Mouse (Mus musculus) A20 (cell line): Measurements from ENCODE around the gene Tet3.
A peak's percentile ranks its signal among the peaks of the same experiment; 100 is the strongest.

Experiments used
- DNase-seq: peaks from one replicate; pipeline ENCODE4 v3.0.0-alpha.2; 2011; ENCODE audit warnings: low read depth, low spot score

Tet3 gene

GRCm38 (mm10) chr6:83478628-83479027 is 19.7 kb upstream of the Tet3 start:
- no peak for DNase-seq

GRCm38 (mm10) chr6:83478217-83478616 is 19.3 kb upstream of the Tet3 start:
- DNase-seq, result peak; percentile 70

DNA sequence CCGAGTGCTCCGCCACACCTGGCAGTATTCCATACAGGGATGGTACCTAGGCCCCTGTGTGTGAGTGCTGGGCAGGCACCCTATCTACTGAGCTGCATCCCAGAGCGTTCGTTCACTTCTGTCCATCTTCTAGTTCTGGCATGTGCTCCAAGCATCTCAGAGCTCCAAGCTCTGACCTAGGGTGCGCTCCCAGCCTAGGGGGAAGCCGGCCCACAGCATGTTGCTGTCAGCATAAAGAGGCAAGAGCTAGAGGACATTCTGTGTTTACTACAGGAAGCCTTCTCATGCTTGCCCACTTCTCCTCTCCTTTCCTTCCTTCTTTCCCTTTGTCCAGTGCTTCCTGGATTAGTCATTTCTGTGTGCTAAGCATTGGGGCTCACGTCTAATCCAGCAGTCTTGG is 16.5 kb upstream of the Tet3 start:
- DNase-seq, result no peak

DNA sequence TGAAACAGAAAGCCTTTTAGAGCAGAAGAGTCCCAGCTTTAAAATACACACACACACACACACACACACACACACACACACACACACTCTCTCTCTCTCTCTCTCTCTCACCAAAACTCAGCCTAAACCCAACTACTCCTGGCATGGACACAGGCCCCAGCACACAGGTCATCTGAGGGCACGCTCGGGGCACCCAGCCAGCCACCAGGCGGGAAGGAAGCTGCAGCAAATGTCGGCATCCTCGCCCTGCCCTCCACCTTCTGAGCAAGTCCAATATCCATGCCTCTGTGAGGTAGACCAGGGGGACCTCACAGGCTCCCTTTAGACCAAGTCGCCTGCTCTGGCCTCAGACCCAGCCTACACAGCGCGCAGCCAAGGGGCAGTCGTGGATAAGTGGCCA is 14.4 kb upstream of the Tet3 start:
- DNase-seq, result no peak

DNA sequence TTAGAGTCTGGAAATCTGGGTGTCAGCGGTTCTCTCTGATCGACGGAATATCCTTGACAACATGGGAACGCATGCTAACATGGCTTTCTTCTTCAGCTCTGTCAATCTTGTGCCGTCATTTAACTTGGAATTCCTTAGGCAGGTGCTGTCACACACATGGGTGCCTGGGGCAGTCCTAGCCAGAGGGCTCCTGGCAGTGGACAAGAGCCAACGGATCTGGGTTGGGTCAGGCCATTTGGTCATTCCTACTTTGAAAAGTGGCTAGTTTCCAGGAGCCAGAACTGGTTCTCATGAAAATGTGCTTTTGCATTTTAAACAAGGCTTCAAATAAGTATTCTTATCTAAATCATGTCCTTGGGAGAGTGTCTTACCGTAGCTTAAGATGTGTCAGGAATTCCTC is 12.9 kb upstream of the Tet3 start:
- DNase-seq, result no peak

DNA sequence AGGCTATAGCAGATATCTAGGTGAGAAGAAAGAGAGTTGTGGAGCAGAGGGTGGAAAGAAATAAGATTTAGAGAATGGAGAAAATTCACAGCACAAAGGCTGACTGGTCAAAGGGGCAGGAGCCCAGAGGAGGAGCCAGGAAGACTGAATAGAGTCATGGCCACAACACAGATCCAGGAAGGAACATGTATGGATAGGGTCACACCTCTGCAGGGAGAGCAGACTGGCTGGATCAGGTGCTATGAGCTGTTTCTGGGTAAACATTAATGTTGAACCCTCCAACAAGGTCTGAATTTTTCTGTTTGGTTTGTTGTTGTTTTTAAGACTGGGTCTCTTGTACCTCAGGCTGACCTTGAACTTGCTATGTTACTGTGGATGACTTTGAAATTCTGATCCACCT is 5.1 kb upstream of the Tet3 start:
- DNase-seq, result no peak

DNA sequence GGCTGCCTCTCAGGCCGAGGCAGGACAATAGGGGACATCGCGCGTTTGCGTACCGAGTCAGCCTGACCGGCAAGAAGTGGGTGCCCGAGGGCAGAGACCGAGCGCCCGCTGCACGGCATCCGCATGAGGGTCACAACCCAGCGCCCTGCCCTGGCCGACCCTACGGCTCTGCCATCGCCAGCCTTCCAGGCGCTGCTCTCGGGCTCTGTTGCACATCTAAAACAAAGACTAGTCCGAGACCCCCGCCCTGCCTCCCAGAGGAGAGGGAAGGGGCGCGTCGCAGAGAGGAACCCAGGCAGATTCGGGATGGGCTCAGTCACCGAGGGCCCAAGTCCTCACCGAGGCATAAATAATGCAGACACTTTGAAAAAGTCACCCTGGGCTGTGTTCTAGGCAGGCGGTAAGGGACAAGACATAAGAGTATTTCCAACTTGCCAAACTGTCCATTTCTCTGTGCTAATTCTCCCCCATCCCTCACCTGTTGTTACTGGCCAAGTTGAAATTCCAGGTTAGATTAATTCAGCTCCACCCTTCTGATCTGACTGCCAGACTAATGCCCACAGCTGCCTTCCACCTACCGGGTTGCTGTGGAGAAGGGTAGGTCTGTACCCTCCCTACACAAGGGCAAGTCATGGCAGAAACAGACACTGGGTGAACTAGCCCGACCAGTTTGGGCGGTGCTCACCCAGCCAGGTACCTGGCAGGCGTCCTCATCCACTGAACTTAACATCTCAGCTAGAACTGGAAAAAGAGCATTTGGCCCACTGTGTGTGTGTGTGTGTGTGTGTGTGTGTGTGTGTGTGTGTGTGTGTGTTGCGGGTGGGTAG is 1.7 kb downstream of the Tet3 start:
- DNase-seq, result no peak

DNA sequence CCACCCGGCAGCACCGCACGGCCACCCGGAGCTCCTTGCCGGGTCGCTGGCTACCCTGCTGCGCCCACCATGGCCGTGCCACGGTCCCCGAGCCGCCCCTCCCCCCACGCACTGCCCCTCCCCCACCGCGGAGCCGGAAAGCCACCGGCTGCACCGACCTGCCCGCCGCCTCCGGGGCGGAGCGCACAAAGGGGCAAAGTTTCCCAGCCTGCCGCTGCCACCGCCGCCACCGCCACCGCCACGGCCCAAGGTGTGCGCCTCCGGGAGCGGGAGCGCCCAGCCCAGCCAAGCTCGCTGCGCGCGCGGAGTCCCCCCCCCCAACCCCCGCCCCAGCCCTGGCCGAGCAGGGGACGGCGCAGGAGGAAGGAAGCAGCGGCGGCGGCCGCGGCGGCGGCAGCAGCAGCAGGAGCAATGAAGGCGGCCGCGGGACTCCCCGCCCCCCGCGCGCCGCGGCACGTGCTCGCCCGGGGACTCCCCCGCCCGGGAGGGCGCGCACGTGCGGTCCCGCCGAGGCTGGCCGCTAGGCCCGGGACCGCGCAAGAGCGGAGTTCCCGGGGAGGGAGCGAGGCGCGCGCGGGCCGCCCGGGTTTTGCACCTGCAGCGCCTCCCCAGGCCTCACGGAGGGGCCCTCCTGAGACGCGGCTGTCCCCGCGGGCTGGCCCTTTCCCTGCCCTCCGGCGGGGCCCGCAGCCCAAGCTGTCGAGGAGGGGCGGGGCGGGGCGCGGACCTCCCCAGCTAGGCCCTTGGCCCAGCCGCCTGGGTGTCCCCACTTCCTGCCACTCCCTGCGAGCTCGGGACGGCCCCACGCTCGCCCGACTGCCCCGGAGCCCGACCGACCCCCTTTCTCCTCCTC is 2.5 kb downstream of the Tet3 start:
- peak; percentile 84 for DNase-seq

DNA sequence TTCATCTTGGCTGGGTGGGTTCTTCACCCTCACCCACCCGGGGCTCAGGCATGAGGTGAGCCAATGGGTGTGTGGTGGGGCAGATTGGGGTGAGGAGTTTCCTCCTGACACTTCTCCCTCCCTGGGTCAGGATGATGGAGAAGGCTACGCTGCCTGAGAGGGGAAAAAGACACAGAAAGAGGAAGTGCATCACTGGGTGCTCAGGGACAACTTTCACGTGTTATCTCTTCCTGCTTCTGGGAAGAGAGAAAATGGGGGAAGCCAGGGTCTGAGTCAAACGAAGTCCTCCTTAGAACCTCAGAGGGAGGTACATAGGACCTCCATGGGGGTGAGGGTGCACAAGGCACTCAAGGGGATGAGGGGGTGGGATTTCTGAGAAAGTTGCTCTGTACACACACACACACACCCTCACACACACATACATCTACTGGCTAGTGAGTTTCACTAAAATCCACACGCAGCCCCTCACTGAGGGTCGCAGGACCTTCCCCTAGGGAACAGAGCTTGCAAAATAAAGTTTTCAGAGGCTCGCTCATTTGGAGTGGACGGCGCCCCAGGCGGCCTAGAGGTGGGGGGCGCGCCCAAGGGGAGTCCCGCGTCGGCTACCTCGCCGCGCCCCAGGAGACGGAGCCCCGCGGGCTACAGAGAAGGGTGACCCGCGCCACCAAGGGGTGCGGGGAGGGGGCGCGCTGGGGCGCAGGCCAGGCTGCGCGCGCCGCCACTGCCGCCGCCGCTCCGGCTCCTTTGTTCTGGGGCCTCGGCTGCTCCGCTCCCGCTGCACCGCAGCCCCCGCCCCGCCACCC is 3.4 kb downstream of the Tet3 start:
- peak; percentile 48 for DNase-seq

DNA sequence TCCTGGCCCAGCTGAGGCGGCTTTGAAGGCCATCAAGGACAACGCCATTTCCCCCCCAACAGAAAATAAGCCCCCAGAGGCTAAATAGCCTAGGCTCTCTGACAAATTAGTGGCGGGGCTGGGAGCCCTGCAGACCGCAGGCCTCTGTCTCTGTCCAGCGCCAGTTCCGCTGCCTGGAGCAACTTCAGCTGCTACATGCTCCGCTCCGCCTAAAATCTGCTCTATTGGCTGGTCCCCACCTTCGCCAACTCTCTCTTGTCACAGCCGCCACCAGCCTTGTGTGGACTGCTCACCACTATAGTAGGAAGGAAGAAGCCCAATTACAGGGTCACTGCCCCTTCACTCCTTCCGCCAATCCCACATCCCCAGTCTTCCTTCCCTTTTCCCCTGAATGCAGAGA is 5.2 kb downstream of the Tet3 start:
- DNase-seq, result no peak

DNA sequence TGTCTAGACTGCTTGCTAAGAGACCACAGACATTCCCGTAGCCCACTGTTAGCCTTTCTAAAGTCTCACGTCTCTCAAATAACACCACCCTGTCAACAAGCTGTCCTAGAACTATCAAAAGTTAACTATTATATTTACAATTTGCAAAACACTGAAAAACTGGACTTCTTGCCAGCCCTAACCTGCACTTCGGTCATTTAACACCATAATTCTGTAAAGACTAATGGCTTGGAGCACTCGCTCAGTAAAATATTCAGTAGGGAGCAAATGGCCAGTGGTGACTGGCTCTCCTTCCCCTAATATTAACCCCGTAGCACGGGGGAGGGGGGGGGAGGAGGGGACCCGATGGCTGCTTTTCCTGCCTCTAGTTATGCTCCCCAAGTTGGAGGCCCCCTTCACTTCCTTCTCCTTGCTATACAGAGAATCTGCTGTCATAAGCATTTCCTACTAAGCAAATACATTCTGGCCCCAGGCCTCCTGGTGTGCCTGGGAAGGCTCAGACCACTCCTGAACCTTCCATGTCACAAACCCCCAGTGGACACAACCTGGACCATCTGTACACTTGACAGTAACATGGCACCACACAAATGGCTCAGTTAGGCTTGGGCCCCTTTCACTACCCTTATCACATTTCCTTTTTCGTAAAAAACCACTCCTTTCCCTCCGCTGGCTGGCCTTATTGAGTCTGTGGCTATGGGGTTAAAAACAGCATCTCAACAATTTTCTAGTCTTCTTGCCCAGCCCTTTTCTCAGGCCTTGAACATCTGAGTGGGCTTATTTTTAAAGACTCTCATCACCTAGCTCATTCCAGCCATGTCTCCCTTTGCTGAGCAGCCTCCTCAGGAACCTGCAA is 8.2 kb downstream of the Tet3 start:
- peak; percentile 20 for DNase-seq

DNA sequence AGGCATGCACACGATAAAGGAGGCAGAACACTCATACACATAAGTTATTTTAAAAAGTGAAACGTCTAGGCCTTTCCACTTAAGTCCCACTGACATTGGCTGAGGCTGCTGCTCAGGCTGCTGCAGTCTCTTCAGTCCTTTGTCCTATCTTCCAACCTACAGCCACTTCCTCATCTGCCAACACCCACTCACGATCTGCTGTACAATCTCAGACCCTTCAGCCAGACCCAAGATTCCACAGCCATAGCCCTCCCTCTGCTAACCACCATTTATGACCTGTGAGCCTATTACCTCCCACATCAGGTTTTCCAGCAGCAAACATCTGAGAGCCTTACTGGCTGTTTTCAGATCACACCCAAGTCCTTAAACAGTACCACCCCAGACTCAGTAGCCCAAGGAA is 9.4 kb downstream of the Tet3 start:
- no peak for DNase-seq

DNA sequence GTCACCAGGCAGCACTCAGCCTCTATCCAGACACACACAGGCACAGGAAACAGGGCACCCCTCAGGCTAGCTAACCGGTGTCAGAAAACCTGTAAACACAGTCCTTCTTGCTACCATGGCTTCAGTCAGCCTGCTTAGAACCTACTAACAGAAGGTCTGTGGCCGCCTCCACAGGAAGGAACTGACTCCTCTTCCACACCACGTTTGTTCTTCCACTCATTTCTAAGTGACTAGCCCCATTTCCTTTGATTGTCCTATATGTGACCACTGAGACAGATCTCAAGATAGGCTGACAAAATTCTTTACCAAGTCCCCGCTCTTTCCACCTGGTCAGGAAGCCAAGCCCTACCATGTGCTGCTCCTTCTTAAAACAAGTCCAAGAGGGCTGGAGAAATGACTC is 10.0 kb downstream of the Tet3 start:
- DNase-seq, result no peak

GRCm38 (mm10) chr6:83447031-83447430 is 11.9 kb downstream of the Tet3 start:
- DNase-seq, result no peak

DNA sequence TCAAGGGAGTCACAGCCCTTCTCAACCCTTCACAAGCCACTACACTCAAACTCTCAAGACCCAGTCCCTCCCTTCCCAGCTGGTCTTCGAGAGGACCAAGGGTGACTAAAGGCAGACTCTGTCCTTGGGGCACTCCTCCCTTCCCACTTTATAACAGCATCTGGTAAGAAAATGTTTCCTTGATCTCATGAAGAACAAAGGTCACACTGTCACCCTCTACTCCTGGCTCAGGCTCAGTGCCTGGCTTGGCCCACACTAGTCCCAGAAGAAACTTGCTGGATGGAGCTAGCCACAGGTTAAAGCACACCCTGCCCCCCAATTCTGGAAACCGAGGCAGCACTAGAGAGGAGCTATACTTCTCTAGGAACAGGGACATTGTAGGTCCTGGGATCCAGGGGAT is 13.1 kb downstream of the Tet3 start:
- DNase-seq, result no peak

- DNase-seq, result no peak
Observed at GRCm38 (mm10) chr6:83443441-83444340, 15.2 kb downstream of the Tet3 start.

DNA sequence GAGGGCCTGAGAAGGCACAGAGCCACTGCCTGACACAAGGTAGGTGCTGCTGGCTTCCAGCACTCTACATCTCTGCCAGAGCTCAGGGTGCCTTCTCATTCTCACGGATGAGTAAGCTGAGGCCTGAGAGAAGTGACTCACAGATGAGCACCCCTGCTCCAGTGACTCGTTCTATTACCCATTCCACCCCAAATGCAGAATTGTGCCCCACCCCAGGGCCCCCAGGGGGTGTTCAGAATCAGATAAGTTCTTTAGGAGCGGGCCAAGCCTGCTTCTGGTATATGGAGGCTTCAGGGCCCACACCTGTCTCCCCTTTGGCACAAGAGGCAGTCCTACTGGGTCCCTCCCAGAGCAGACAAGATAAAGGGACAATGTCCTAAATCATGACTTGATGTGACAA is 16.2 kb downstream of the Tet3 start:
- no peak for DNase-seq

DNA sequence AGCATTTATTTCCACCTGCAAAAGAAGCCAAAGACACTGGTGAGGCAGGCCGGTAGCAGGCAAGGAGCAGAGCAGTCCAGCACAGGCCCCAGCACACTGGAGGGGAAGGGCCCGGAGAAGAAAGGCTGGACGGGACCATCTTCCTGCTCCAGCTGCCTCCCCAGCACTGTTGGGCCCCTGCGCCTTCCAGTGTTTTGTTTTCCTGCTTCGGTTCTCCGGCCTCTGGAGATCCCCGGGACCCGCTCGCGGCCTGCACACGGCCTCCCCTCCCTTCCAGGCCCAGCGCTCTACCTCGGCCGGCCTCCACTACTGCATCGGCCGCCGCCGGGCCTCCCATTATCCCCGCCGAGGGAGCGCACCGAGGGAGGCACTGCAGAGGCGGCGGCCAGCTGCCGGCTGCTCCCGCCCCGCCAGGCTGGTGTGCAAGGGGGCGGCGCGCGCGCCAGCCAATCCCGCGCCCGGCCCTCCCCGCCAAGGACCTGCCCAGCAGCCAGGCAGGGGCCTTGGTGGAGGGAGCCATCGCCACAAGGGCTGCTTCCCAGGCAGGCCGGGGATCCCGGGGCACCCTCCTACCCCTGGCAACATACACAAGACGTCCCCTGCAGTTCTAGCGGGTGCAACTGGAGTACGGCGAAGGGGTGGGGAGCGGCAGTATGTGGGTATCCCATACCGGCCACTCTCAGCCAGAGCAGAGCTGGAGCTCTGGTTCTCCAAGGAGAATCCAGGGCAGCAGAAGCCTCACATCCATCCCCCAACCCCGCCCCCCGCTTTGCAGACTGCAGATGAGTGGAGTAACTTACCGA is 17.4 kb downstream of the Tet3 start:
- no peak for DNase-seq

DNA sequence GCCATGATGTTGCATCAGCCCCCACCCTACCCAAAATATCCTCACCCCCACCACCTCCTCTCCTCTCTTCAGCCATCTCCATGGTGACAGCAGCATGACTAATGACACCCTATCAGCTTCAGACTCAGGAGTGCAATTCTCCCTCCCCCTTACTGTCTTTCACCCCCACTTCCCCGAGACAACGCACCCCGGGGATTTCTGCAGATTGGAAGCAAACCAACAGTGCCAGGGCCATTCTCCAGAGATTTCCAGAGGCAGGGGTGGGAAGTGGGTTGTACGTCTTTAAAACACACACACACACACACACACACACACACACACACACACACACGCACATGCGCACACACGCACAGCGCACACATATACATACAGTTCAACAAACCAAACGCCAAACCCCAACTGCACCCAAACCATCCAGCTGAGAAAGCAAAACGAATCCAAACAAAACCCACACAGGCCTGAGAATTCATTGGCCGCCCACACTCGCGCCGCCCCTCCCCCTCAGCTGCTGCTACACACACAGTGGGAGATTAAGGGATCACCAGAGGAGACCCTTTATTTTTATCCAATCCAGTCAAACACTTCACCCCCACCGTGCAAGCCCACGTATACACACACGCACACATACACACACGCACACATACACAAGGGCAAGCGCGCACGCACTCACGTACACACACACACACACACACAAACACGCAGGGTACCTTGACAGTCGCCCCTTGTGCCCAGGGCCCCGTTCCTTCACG is 18.2 kb downstream of the Tet3 start:
- no peak for DNase-seq
